Mouse (Mus musculus): Measurements from ENCODE around the gene Crim1. TPM values are rescaled to one million over a fixed set of nuclear protein-coding genes. Genes with fewer than 3 reads are reported as not detected.

The Crim1 gene
- polyA plus RNA-seq, 1 experiment from 2014 or later: 3.9 TPM

- ATAC-seq: peak; percentile 26; the same call in 1 of the 2 replicates
- Histone ChIP-seq H3K9me3 (ENCODE audit: control insufficient read depth, low read length) (no peaks in the 10 kb centered on the region), H3K27me3 (replicated peaks; ENCODE audit: control insufficient read depth, insufficient read depth, low read length) (no peaks in the 10 kb centered on the region), H3K27ac (ENCODE audit: low read length) (peak overlapping the region; percentile 24; the same call in 1 of the 2 replicates), H3K36me3 (ENCODE audit: control insufficient read depth, insufficient read depth, low read length) (no peaks in the 10 kb centered on the region), H3K4me1 (ENCODE audit: control insufficient read depth, insufficient read depth, low read length) (no peaks in the 10 kb centered on the region), H3K9ac (ENCODE audit: low read depth, low read length) (no peak overlapping the region), H3K4me2 (ENCODE audit: low read depth, low read length) (no peak overlapping the region), H3K4me3 (ENCODE audit: low read length) (no peak overlapping the region)
- 81% methylated on average over 13 of the region's 13 CpGs for WGBS
These were observed 162.1 kb downstream of the Crim1 start for GRCm38 (mm10) chr17:78361939-78362728.

- Histone ChIP-seq H3K36me3 (ENCODE audit: control insufficient read depth, insufficient read depth, low read length) (0 out of 2 replicates have a peak, but pooled peaks cover 5% of the 10 kb centered on the region), H3K27ac (ENCODE audit: low read length) (no peak overlapping the region), H3K27me3 (replicated peaks; ENCODE audit: control insufficient read depth, insufficient read depth, low read length) (no peaks in the 10 kb centered on the region), H3K4me1 (ENCODE audit: control insufficient read depth, insufficient read depth, low read length) (no peaks in the 10 kb centered on the region), H3K4me3 (ENCODE audit: low read length) (no peak overlapping the region), H3K4me2 (ENCODE audit: low read depth, low read length) (no peak overlapping the region), H3K9me3 (ENCODE audit: control insufficient read depth, low read length) (no peaks in the 10 kb centered on the region), H3K9ac (ENCODE audit: low read depth, low read length) (no peak overlapping the region)
- WGBS: 84% methylated on average over 23 of the region's 23 CpGs
- ATAC-seq: no peak
These were observed 164.7 kb downstream of the Crim1 start for GRCm38 (mm10) chr17:78364555-78365302.

GRCm38 (mm10) chr17:78366070-78366469 is 166.0 kb downstream of the Crim1 start:
- H3K27me3 ChIP-seq (replicated peaks; ENCODE audit: control insufficient read depth, insufficient read depth, low read length): no peaks in the 10 kb centered on the region
- H3K4me2 ChIP-seq (ENCODE audit: low read depth, low read length): no peak overlapping the region
- H3K4me3 ChIP-seq (ENCODE audit: low read length): no peak overlapping the region
- H3K36me3 ChIP-seq (ENCODE audit: control insufficient read depth, insufficient read depth, low read length): peaks cover 5% of the 10 kb centered on the region; the same call in 1 of the 2 replicates
- H3K9me3 ChIP-seq (ENCODE audit: control insufficient read depth, low read length): no peaks in the 10 kb centered on the region
- H3K4me1 ChIP-seq (ENCODE audit: control insufficient read depth, insufficient read depth, low read length): no peaks in the 10 kb centered on the region
- 70% methylated on average over 7 of the region's 7 CpGs for WGBS
- H3K27ac ChIP-seq (ENCODE audit: low read length): no peak overlapping the region
- no peak for ATAC-seq
- no peak overlapping the region for H3K9ac ChIP-seq (ENCODE audit: low read depth, low read length)

- Histone ChIP-seq H3K4me2 (ENCODE audit: low read depth, low read length) (no peak overlapping the region), H3K4me3 (ENCODE audit: low read length) (no peak overlapping the region), H3K36me3 (ENCODE audit: control insufficient read depth, insufficient read depth, low read length) (peaks cover 5% of the 10 kb centered on the region; the same call in 1 of the 2 replicates), H3K27ac (ENCODE audit: low read length) (no peak overlapping the region), H3K27me3 (replicated peaks; ENCODE audit: control insufficient read depth, insufficient read depth, low read length) (no peaks in the 10 kb centered on the region), H3K4me1 (ENCODE audit: control insufficient read depth, insufficient read depth, low read length) (no peaks in the 10 kb centered on the region), H3K9me3 (ENCODE audit: control insufficient read depth, low read length) (no peaks in the 10 kb centered on the region), H3K9ac (ENCODE audit: low read depth, low read length) (no peak overlapping the region)
- ATAC-seq: no peak
- WGBS: 87% methylated on average over 8 of the region's 8 CpGs
These were observed 168.4 kb downstream of the Crim1 start for GRCm38 (mm10) chr17:78368481-78368880.

- 53% methylated on average over 1 of the region's 1 CpGs for WGBS
- peaks cover 5% of the 10 kb centered on the region; the same call in 1 of the 2 replicates for H3K36me3 ChIP-seq (ENCODE audit: control insufficient read depth, insufficient read depth, low read length)
These were observed 170.4 kb downstream of the Crim1 start for GRCm38 (mm10) chr17:78370445-78370844.

GRCm38 (mm10) chr17:78373174-78373573 is 173.1 kb downstream of the Crim1 start:
- peaks cover 5% of the 10 kb centered on the region for H3K36me3 ChIP-seq (ENCODE audit: control insufficient read depth, insufficient read depth, low read length)
- ATAC-seq: no peak
- no peak overlapping the region for H3K4me3 ChIP-seq (ENCODE audit: low read length)
- 90% methylated on average over 6 of the region's 6 CpGs for WGBS
- no peaks in the 10 kb centered on the region for H3K27me3 ChIP-seq (replicated peaks; ENCODE audit: control insufficient read depth, insufficient read depth, low read length)
- no peak overlapping the region for H3K9ac ChIP-seq (ENCODE audit: low read depth, low read length)
- no peak overlapping the region for H3K27ac ChIP-seq (ENCODE audit: low read length)
- H3K4me1 ChIP-seq (ENCODE audit: control insufficient read depth, insufficient read depth, low read length): no peaks in the 10 kb centered on the region
- H3K9me3 ChIP-seq (ENCODE audit: control insufficient read depth, low read length): no peaks in the 10 kb centered on the region
- no peak overlapping the region for H3K4me2 ChIP-seq (ENCODE audit: low read depth, low read length)

More at GRCm38 (mm10) chr17:78370445-78370844, 170.4 kb downstream of the Crim1 start:
- Histone ChIP-seq H3K4me3 (ENCODE audit: low read length) (no peak overlapping the region), H3K9ac (ENCODE audit: low read depth, low read length) (no peak overlapping the region), H3K4me2 (ENCODE audit: low read depth, low read length) (no peak overlapping the region), H3K4me1 (ENCODE audit: control insufficient read depth, insufficient read depth, low read length) (no peaks in the 10 kb centered on the region), H3K27ac (ENCODE audit: low read length) (no peak overlapping the region), H3K27me3 (replicated peaks; ENCODE audit: control insufficient read depth, insufficient read depth, low read length) (no peaks in the 10 kb centered on the region), H3K9me3 (ENCODE audit: control insufficient read depth, low read length) (no peaks in the 10 kb centered on the region)
- ATAC-seq: no peak

GRCm38 (mm10) chr17:78373849-78374248 is 173.8 kb downstream of the Crim1 start:
- no peak overlapping the region for H3K27ac ChIP-seq (ENCODE audit: low read length)
- H3K9me3 ChIP-seq (ENCODE audit: control insufficient read depth, low read length): no peaks in the 10 kb centered on the region
- ATAC-seq: no peak
- H3K4me3 ChIP-seq (ENCODE audit: low read length): no peak overlapping the region
- H3K4me2 ChIP-seq (ENCODE audit: low read depth, low read length): no peak overlapping the region
- no peaks in the 10 kb centered on the region for H3K4me1 ChIP-seq (ENCODE audit: control insufficient read depth, insufficient read depth, low read length)
- H3K36me3 ChIP-seq (ENCODE audit: control insufficient read depth, insufficient read depth, low read length): peaks cover 5% of the 10 kb centered on the region
- H3K27me3 ChIP-seq (replicated peaks; ENCODE audit: control insufficient read depth, insufficient read depth, low read length): no peaks in the 10 kb centered on the region
- 91% methylated on average over 8 of the region's 8 CpGs for WGBS
- no peak overlapping the region for H3K9ac ChIP-seq (ENCODE audit: low read depth, low read length)

- 69% methylated on average over 10 of the region's 10 CpGs for WGBS
- peaks cover 5% of the 10 kb centered on the region for H3K36me3 ChIP-seq (ENCODE audit: control insufficient read depth, insufficient read depth, low read length)
- no peak overlapping the region for H3K9ac ChIP-seq (ENCODE audit: low read depth, low read length)
- no peak overlapping the region for H3K4me3 ChIP-seq (ENCODE audit: low read length)
- H3K27ac ChIP-seq (ENCODE audit: low read length): no peak overlapping the region
- no peaks in the 10 kb centered on the region for H3K9me3 ChIP-seq (ENCODE audit: control insufficient read depth, low read length)
- no peaks in the 10 kb centered on the region for H3K27me3 ChIP-seq (replicated peaks; ENCODE audit: control insufficient read depth, insufficient read depth, low read length)
- no peak overlapping the region for H3K4me2 ChIP-seq (ENCODE audit: low read depth, low read length)
- H3K4me1 ChIP-seq (ENCODE audit: control insufficient read depth, insufficient read depth, low read length): no peaks in the 10 kb centered on the region
- ATAC-seq: no peak
These were observed 174.7 kb downstream of the Crim1 start for GRCm38 (mm10) chr17:78374756-78375155.

- ATAC-seq: peak; percentile 43; the same call in 1 of the 2 replicates
- Histone ChIP-seq H3K4me2 (ENCODE audit: low read depth, low read length) (no peak overlapping the region), H3K36me3 (ENCODE audit: control insufficient read depth, insufficient read depth, low read length) (peaks cover 10% of the 10 kb centered on the region; the same call in 1 of the 2 replicates), H3K9ac (ENCODE audit: low read depth, low read length) (no peak overlapping the region), H3K27me3 (replicated peaks; ENCODE audit: control insufficient read depth, insufficient read depth, low read length) (no peaks in the 10 kb centered on the region), H3K27ac (ENCODE audit: low read length) (no peak overlapping the region), H3K4me3 (ENCODE audit: low read length) (no peak overlapping the region), H3K9me3 (ENCODE audit: control insufficient read depth, low read length) (no peaks in the 10 kb centered on the region), H3K4me1 (ENCODE audit: control insufficient read depth, insufficient read depth, low read length) (no peaks in the 10 kb centered on the region)
- WGBS: 52% methylated on average over 8 of the region's 8 CpGs
These were observed 176.5 kb downstream of the Crim1 start for GRCm38 (mm10) chr17:78376587-78376986.
